Mouse (Mus musculus): ENCODE data around the gene Nav2.

DNA sequence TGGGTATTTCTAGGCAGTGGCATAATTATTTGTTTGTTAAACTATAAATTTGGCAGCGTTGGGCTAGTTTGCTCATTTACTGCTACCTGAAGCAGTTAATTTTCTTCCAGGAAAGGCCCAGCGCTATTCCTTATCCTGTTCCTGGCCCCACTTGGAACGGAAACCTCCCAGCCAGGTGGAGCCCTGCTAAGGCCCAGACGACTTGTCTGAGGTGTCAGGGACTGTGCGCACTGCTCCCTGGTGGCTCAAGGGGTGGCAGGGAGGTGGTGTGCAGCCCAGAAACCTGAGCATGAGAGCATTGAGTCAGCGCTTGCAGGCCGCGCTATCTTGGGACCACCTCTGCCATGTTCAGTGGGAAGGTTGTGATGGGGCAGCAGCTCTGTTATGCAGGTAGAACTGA lies 367.6 kb downstream of the Nav2 start:
- TF ChIP-seq CTCF (IDR thresholded peaks at IDR 0.05; ENCODE audit: borderline replicate concordance, extremely low read depth, insufficient read depth, insufficient read length) = no peak
- TF ChIP-seq POLR2A (IDR thresholded peaks at IDR 0.05; ENCODE audit: borderline replicate concordance, extremely low read depth, insufficient read depth, insufficient read length, poor library complexity, severe bottlenecking) = no peak
